Mouse (Mus musculus): ENCODE measurements at regions not wholly inside any gene's neighbourhood (a gene's known extent, or its start where the extent isn't known, plus 50 kb on each side); places are given as distances from the start of the nearest gene placed in this dataset.

DNA sequence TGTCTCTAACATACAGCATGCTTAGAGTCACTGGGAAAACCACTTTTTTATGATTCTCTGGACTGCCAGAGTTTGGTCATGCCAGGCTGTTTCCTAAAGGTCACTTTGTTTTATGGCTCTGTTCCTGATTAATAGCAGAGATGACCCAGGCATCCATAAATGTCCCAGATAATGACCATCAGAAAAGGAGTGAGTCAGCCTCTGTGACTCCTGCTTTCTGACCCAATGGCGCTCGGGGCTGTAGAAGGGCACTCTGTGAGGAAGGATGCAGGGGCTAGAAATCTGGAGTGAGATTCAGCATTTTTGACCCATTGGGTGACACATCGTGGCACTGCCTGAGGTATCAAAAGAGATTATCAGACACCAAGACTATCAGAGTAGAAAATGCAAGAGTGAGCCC is 180.3 kb downstream of the Cartpt start:
- no peak for TF ChIP-seq CTCF (IDR thresholded peaks at IDR 0.05; ENCODE audit: low read depth)
- TF ChIP-seq EP300 (IDR thresholded peaks at IDR 0.05; ENCODE audit: low read depth), result no peak
